Mouse (Mus musculus): ENCODE data around the gene Chit1. TPM values are rescaled to one million over a fixed set of nuclear protein-coding genes. Genes with fewer than 3 reads are reported as not detected.

Gene Chit1
- polyA plus RNA-seq, 1 experiment from 2014 or later: 0.46 TPM

DNA sequence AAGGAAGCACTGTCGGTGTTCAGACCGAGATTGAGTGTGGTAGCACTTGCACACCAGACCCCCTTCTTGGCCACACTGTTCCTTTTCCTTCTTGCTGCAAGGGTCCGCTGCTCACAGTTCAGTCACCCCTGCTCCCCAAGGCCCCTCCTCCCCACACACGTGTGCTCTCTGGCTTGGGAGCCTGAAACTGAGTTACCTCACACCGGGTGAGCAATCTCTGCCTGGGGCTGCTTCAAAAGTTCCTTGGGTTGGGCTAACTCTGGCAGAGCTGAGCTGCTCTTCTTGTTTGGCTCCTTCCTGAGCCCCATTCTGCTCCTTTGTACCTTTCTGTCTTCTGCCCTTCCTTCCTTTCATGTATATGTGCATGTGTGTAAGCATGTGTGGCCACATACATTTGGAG is 2.5 kb downstream of the Chit1 start:
- Histone ChIP-seq H3K4me3 (ENCODE audit: low read length) (no peak overlapping the region), H3K9me3 (replicated peaks; ENCODE audit: control insufficient read depth, low read length) (no peaks in the 10 kb centered on the region), H3K4me2 (ENCODE audit: low read depth, low read length) (no peak overlapping the region), H3K27me3 (ENCODE audit: control insufficient read depth, insufficient read depth, low read length) (no peaks in the 10 kb centered on the region), H3K36me3 (ENCODE audit: control insufficient read depth, insufficient read depth) (no peaks in the 10 kb centered on the region), H3K27ac (ENCODE audit: low read length) (no peak overlapping the region), H3K9ac (ENCODE audit: low read length) (no peak overlapping the region), H3K4me1 (ENCODE audit: control insufficient read depth, insufficient read depth, low read length) (no peaks in the 10 kb centered on the region; the same call in 1 of the 2 replicates)
- no peak for ATAC-seq (replicated peaks; ENCODE audit: extremely low read depth, insufficient read depth, low FRiP score)
- WGBS: 58% methylated on average over 5 of the region's 5 CpGs

DNA sequence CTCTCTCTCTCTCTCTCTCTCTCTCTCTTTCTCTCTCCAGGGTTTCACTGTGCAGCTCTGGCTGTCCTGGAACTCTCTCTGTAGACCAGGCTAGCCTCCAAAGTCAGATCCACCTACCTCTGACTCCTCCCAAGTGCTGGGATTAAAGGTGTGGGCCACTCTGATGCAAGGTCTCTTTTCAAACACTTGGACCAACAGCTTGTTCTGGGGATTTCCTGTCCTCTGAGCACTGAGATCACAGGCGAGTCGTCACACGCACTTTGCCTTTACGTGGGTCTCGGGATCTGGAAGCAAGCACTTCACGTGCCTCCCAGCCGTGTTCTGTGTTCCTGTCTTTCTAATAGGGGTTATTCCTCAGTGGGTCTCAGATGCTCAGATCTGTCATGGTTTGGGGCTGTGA is 3.0 kb downstream of the Chit1 start:
- no peaks in the 10 kb centered on the region; the same call in 1 of the 2 replicates for H3K4me1 ChIP-seq (ENCODE audit: control insufficient read depth, insufficient read depth, low read length)
- H3K9ac ChIP-seq (ENCODE audit: low read length): no peak overlapping the region
- WGBS: 62% methylated on average over 7 of the region's 7 CpGs
- no peak overlapping the region for H3K27ac ChIP-seq (ENCODE audit: low read length)
- no peak overlapping the region for H3K4me2 ChIP-seq (ENCODE audit: low read depth, low read length)
- no peaks in the 10 kb centered on the region for H3K36me3 ChIP-seq (ENCODE audit: control insufficient read depth, insufficient read depth)
- ATAC-seq (replicated peaks; ENCODE audit: extremely low read depth, insufficient read depth, low FRiP score): no peak
- no peak overlapping the region for H3K4me3 ChIP-seq (ENCODE audit: low read length)
- no peaks in the 10 kb centered on the region for H3K9me3 ChIP-seq (replicated peaks; ENCODE audit: control insufficient read depth, low read length)
- H3K27me3 ChIP-seq (ENCODE audit: control insufficient read depth, insufficient read depth, low read length): no peaks in the 10 kb centered on the region

DNA sequence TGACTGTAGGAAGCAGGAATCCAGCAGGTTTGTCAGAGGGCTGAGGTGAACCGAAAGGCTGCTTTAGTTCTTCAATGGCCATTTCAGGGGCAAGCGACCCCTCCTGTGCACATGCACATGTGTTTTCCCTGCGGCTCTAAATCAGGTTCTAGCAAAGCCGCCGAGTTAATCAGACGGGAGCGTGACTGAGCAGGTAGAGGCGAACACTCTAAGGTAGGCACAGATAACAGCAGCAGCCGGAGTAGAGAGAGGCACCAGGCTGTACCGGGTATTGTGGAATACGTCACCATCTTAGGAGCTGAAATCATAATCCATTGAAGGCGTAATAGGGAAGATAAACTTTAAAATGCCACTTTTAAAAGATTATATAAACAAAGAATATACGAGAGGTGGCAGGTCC is 3.7 kb downstream of the Chit1 start:
- H3K9ac ChIP-seq (ENCODE audit: low read length): no peak overlapping the region
- no peak for ATAC-seq (replicated peaks; ENCODE audit: extremely low read depth, insufficient read depth, low FRiP score)
- no peak overlapping the region for H3K4me3 ChIP-seq (ENCODE audit: low read length)
- no peaks in the 10 kb centered on the region for H3K9me3 ChIP-seq (replicated peaks; ENCODE audit: control insufficient read depth, low read length)
- no peaks in the 10 kb centered on the region for H3K27me3 ChIP-seq (ENCODE audit: control insufficient read depth, insufficient read depth, low read length)
- no peak overlapping the region for H3K4me2 ChIP-seq (ENCODE audit: low read depth, low read length)
- WGBS: 62% methylated on average over 13 of the region's 13 CpGs
- no peak overlapping the region for H3K27ac ChIP-seq (ENCODE audit: low read length)
- no peaks in the 10 kb centered on the region for H3K36me3 ChIP-seq (ENCODE audit: control insufficient read depth, insufficient read depth)
- H3K4me1 ChIP-seq (ENCODE audit: control insufficient read depth, insufficient read depth, low read length): no peaks in the 10 kb centered on the region; the same call in 1 of the 2 replicates

DNA sequence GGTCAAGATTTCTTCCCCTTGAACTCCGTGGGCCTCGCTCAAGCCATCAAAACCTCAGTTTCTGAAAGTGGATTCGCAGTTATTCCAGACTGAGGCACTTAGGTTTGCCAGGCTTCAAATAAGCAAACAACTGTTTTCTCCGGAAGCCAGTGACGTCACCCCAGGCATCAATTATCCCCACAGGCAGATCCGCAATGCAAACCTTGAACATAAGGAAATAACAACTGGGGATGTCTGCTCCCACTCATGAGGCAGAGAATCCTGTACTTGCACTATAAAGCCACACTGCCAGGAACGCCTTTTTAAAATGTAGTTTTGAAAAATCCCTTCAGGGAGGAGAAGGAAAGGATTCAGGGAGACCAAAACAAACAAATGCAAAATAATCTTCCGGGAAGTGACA is 4.4 kb downstream of the Chit1 start:
- Histone ChIP-seq H3K4me2 (ENCODE audit: low read depth, low read length) (no peak overlapping the region), H3K27ac (ENCODE audit: low read length) (no peak overlapping the region), H3K27me3 (ENCODE audit: control insufficient read depth, insufficient read depth, low read length) (no peaks in the 10 kb centered on the region), H3K4me1 (ENCODE audit: control insufficient read depth, insufficient read depth, low read length) (no peaks in the 10 kb centered on the region; the same call in 1 of the 2 replicates), H3K9ac (ENCODE audit: low read length) (no peak overlapping the region), H3K36me3 (ENCODE audit: control insufficient read depth, insufficient read depth) (no peaks in the 10 kb centered on the region), H3K4me3 (ENCODE audit: low read length) (no peak overlapping the region), H3K9me3 (replicated peaks; ENCODE audit: control insufficient read depth, low read length) (no peaks in the 10 kb centered on the region)
- no peak for ATAC-seq (replicated peaks; ENCODE audit: extremely low read depth, insufficient read depth, low FRiP score)
- 64% methylated on average over 8 of the region's 8 CpGs for whole genome bisulfite sequencing

DNA sequence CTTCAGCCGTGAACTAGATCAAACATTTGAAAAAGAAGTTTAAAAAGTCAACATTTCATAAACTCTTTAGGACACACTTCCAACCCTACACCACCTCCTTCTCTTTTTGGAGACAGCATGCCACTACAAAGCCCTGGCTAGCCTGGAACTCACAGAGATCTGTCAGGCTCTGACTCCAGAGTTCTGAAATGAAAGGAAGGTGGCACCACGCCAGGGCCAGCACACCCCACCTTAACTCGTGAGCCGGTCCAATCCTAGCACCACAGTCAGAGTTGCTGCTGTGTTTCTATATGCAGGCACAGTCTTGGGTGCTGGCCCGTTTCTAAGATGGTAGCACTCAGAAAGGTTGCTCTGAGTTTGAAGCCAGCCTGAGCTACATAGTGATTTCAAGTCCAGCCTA is 6.1 kb downstream of the Chit1 start:
- Histone ChIP-seq H3K9me3 (replicated peaks; ENCODE audit: control insufficient read depth, low read length) (no peaks in the 10 kb centered on the region), H3K9ac (ENCODE audit: low read length) (no peak overlapping the region), H3K4me1 (ENCODE audit: control insufficient read depth, insufficient read depth, low read length) (no peaks in the 10 kb centered on the region), H3K27me3 (ENCODE audit: control insufficient read depth, insufficient read depth, low read length) (no peaks in the 10 kb centered on the region), H3K4me3 (ENCODE audit: low read length) (no peak overlapping the region), H3K36me3 (ENCODE audit: control insufficient read depth, insufficient read depth) (no peaks in the 10 kb centered on the region), H3K4me2 (ENCODE audit: low read depth, low read length) (no peak overlapping the region), H3K27ac (ENCODE audit: low read length) (no peak overlapping the region)
- 52% methylated on average over 5 of the region's 5 CpGs for WGBS
- no peak for ATAC-seq (replicated peaks; ENCODE audit: extremely low read depth, insufficient read depth, low FRiP score)

DNA sequence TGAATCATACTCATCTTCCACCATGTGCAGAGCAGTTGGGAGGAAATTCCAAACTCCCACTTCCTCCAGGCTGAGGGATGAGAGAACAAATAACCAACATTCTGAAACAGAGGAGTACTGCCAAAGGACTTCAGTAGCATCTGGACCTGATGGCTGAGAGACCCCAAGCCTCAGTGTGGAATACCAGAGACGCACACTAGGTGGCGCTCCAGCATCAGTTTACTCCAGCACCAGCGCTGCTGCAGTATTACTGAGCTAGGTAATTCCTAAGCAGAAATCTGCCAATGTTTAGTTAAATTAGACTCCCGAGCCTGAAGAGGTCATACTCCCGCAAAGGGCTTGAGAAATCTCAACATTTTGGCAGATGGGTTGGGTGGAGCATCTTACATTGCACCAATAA is 9.1 kb downstream of the Chit1 start:
- H3K9ac ChIP-seq (ENCODE audit: low read length): no peak overlapping the region
- H3K36me3 ChIP-seq (ENCODE audit: control insufficient read depth, insufficient read depth): no peaks in the 10 kb centered on the region
- no peaks in the 10 kb centered on the region for H3K27me3 ChIP-seq (ENCODE audit: control insufficient read depth, insufficient read depth, low read length)
- no peak overlapping the region for H3K27ac ChIP-seq (ENCODE audit: low read length)
- no peak overlapping the region for H3K4me3 ChIP-seq (ENCODE audit: low read length)
- ATAC-seq (replicated peaks; ENCODE audit: extremely low read depth, insufficient read depth, low FRiP score): no peak; the same call in 1 of the 2 replicates
- 3% methylated on average over 5 of the region's 5 CpGs for WGBS
- no peaks in the 10 kb centered on the region for H3K4me1 ChIP-seq (ENCODE audit: control insufficient read depth, insufficient read depth, low read length)
- H3K4me2 ChIP-seq (ENCODE audit: low read depth, low read length): no peak overlapping the region
- no peaks in the 10 kb centered on the region for H3K9me3 ChIP-seq (replicated peaks; ENCODE audit: control insufficient read depth, low read length)

DNA sequence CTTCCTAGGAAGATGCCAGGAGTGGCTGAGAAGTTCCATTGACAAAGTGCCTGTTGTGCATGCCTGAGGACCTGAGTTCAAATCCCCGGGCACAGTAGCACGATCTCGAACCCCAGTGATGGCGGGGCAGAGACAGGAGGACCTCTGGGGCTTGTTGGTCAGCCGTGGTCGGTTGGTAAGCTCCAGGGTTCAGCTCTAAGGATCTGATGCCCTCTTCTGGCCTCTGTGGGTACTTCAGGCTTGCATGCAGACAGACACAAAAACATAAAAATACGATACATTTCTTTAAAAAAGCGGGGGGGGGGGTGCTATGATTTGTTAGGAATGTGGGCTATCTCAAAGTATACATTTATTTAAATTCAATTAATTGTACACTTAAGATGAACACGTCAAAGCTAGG is 11.2 kb downstream of the Chit1 start:
- Histone ChIP-seq H3K9me3 (replicated peaks; ENCODE audit: control insufficient read depth, low read length) (no peaks in the 10 kb centered on the region), H3K36me3 (ENCODE audit: control insufficient read depth, insufficient read depth) (no peaks in the 10 kb centered on the region), H3K4me3 (ENCODE audit: low read length) (no peak overlapping the region), H3K4me2 (ENCODE audit: low read depth, low read length) (no peak overlapping the region), H3K27me3 (ENCODE audit: control insufficient read depth, insufficient read depth, low read length) (no peaks in the 10 kb centered on the region), H3K4me1 (ENCODE audit: control insufficient read depth, insufficient read depth, low read length) (no peaks in the 10 kb centered on the region), H3K9ac (ENCODE audit: low read length) (no peak overlapping the region), H3K27ac (ENCODE audit: low read length) (no peak overlapping the region)
- WGBS: 56% methylated on average over 9 of the region's 9 CpGs
- no peak for ATAC-seq (replicated peaks; ENCODE audit: extremely low read depth, insufficient read depth, low FRiP score)

DNA sequence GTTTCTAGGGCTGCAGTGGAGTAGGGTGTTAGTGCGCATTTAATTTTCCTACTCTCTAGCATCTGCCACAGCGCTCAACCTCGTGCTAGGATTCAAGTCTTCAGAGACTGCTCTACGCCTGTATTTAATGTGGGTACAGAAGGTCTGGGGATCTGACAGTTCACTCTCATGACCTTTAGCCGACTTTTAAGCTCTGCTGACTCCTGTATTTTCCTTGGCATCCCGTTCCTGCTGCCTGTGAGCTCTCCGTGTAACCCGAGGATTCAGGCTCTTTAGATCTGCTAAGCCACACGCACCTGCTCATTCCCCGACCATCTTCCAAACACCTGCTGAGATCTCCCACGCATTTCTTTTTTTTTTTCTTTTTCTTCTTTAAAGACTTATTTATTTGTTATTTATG is 22.3 kb downstream of the Chit1 start:
- Histone ChIP-seq H3K27ac (ENCODE audit: low read length) (no peak overlapping the region), H3K9me3 (replicated peaks; ENCODE audit: control insufficient read depth, low read length) (peaks cover 5% of the 10 kb centered on the region; the same call in 1 of the 2 replicates), H3K4me3 (ENCODE audit: low read length) (no peak overlapping the region), H3K36me3 (ENCODE audit: control insufficient read depth, insufficient read depth) (no peaks in the 10 kb centered on the region), H3K4me1 (ENCODE audit: control insufficient read depth, insufficient read depth, low read length) (peaks cover 3% of the 10 kb centered on the region; the same call in 1 of the 2 replicates), H3K27me3 (ENCODE audit: control insufficient read depth, insufficient read depth, low read length) (no peaks in the 10 kb centered on the region), H3K4me2 (ENCODE audit: low read depth, low read length) (no peak overlapping the region), H3K9ac (ENCODE audit: low read length) (no peak overlapping the region)
- no peak for ATAC-seq (replicated peaks; ENCODE audit: extremely low read depth, insufficient read depth, low FRiP score)
- 57% methylated on average over 11 of the region's 11 CpGs for whole genome bisulfite sequencing

DNA sequence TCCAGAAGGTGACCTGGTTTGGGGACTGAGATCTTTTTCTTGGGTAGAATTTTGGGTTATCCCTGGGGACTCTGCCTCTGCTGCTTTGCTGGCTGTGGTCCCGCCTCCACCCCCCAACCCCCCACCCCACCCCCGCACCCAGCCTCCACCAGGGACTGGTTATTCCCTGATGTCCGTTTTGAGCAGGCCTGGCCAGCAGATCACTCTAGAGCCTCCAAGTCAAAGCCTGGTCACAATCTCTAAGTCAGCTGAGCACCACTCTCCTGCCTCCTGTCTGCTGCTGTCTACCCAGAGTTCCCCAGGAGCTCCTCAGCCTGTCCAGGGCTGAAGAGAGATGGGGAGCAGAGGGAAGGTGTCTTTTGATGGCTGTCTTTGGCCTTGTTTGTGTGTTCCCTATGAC is 25.3 kb downstream of the Chit1 start:
- Histone ChIP-seq H3K4me2 (ENCODE audit: low read depth, low read length) (no peak overlapping the region), H3K27ac (ENCODE audit: low read length) (no peak overlapping the region), H3K9me3 (replicated peaks; ENCODE audit: control insufficient read depth, low read length) (no peaks in the 10 kb centered on the region), H3K27me3 (ENCODE audit: control insufficient read depth, insufficient read depth, low read length) (no peaks in the 10 kb centered on the region), H3K36me3 (ENCODE audit: control insufficient read depth, insufficient read depth) (no peaks in the 10 kb centered on the region), H3K4me3 (ENCODE audit: low read length) (no peak overlapping the region), H3K4me1 (ENCODE audit: control insufficient read depth, insufficient read depth, low read length) (peaks cover 3% of the 10 kb centered on the region; the same call in 1 of the 2 replicates), H3K9ac (ENCODE audit: low read length) (no peak overlapping the region)
- ATAC-seq (replicated peaks; ENCODE audit: extremely low read depth, insufficient read depth, low FRiP score): no peak
- WGBS: 65% methylated on average over 3 of the region's 3 CpGs

DNA sequence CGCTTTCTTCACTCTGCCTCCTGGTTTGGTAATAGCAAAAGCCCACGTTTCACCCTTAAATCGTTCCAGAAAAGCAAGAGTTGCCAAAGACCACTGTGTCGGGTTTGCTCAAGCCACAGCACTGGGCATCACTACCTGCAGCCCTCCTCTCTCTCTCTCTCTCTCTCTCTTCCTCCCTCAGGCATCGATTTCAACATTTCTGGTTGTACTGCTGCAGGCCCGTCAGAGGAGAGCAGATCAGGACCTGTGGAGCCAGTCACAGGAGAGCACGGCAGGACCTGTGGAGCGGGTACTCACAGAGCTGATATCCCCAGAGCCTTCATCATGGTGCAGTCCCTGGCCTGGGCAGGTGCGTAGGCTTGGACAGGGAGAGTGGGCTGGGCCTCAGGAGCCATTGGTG is 27.4 kb downstream of the Chit1 start:
- Histone ChIP-seq H3K27me3 (ENCODE audit: control insufficient read depth, insufficient read depth, low read length) (no peaks in the 10 kb centered on the region), H3K9ac (ENCODE audit: low read length) (no peak overlapping the region), H3K36me3 (ENCODE audit: control insufficient read depth, insufficient read depth) (no peaks in the 10 kb centered on the region), H3K4me2 (ENCODE audit: low read depth, low read length) (no peak overlapping the region), H3K27ac (ENCODE audit: low read length) (no peak overlapping the region), H3K4me3 (ENCODE audit: low read length) (no peak overlapping the region), H3K4me1 (ENCODE audit: control insufficient read depth, insufficient read depth, low read length) (no peaks in the 10 kb centered on the region), H3K9me3 (replicated peaks; ENCODE audit: control insufficient read depth, low read length) (no peaks in the 10 kb centered on the region)
- 86% methylated on average over 9 of the region's 9 CpGs for WGBS
- ATAC-seq (replicated peaks; ENCODE audit: extremely low read depth, insufficient read depth, low FRiP score): no peak

Measured in heart, embryonic 16.5 days (tissue).